In genomic region chr12:90302671-90303070, GRCm38 (mm10) we compare ENCODE assay signal across 22 mouse cellular contexts.
DNase-seq lines count a peak whose midpoint lies in the region; ATAC-seq lines count a peak whose summit lies in the region.
"Had no signal": no experiment of that assay in that cellular context is flagged by ENCODE, and none has a peak within 500 bp of the region (broad histone marks: within the 10 kb centered on the region; RNA-seq: fewer than 3 reads in every experiment).

No protein-coding gene starts in this region.

- WGBS in hindbrain, embryonic 11.5 days = 83% methylated on average over 1 of the region's 1 CpGs

- intact Hi-C loops in left cerebral cortex, postnatal 4 days (cut with DNase I) = no loop called here

- no peak for ATAC-seq in hindbrain, embryonic 11.5 days (ENCODE audit: low FRiP score)
- ATAC-seq: forebrain, embryonic 13.5 days; inflammation-experienced regulatory T-cells, adult 6 months; lung, postnatal 0 days had no signal

- peak; percentile 50 for DNase-seq in cerebellum, adult 11 months
- DNase-seq in cerebellum, postnatal 4 days (ENCODE audit: low spot score in 2 of 2) = no peak
- peak; percentile 18 for DNase-seq in left cerebral cortex, postnatal 4 days
- no peak for DNase-seq in left cerebral cortex, adult 8-10 months (ENCODE audit: low spot score in 2 of 2)
- peak; percentile 1 for DNase-seq in NIH3T3 (ENCODE audit: low read depth)
- DNase-seq in cerebellum, adult 9-10 months = peak; percentile 74
- DNase-seq in hindbrain, embryonic 11.5 days (ENCODE audit: low spot score) = no peak
- no peak for DNase-seq in T-cell, adult 2 months (ENCODE audit: low spot score)
- DNase-seq: gastrocnemius, postnatal 36 days; kidney, adult 2 months; layer of hippocampus, adult 9-11 months; retina, postnatal 1 day had no signal

- no peak overlapping the region for H3K9ac ChIP-seq in hindbrain, embryonic 11.5 days (ENCODE audit: low read depth, low read length)
- H3K9ac ChIP-seq: forebrain, embryonic 13.5 days; limb, embryonic 12.5 days; liver, embryonic 14.5 days; midbrain, embryonic 12.5 days had no signal

- H3K27me3 ChIP-seq in hindbrain, embryonic 11.5 days (ENCODE audit: control insufficient read depth, insufficient read depth, low read length) = no peaks in the 10 kb centered on the region
- H3K27me3 ChIP-seq: forebrain, embryonic 13.5 days; limb, embryonic 12.5 days; midbrain, embryonic 12.5 days had no signal

- H3K9me3 ChIP-seq in hindbrain, embryonic 11.5 days (ENCODE audit: control insufficient read depth, low read length) = no peaks in the 10 kb centered on the region
- H3K9me3 ChIP-seq: forebrain, embryonic 13.5 days; hindbrain, embryonic 10.5 days; limb, embryonic 12.5 days; midbrain, embryonic 12.5 days had no signal

- H3K36me3 ChIP-seq in hindbrain, embryonic 11.5 days (ENCODE audit: control insufficient read depth, insufficient read depth, low read length) = no peaks in the 10 kb centered on the region
- H3K36me3 ChIP-seq: G1E; hindbrain, embryonic 10.5 days; limb, embryonic 12.5 days; midbrain, embryonic 12.5 days had no signal

- H3K4me3 ChIP-seq in hindbrain, embryonic 11.5 days (ENCODE audit: low read depth, low read length) = no peak overlapping the region
- H3K4me3 ChIP-seq: erythroblast, embryonic 14.5 days; forebrain, embryonic 13.5 days; hindbrain, embryonic 10.5 days; left cerebral cortex, adult 2 months; limb, embryonic 12.5 days; midbrain, embryonic 12.5 days had no signal

- no peak overlapping the region for H3K4me2 ChIP-seq in hindbrain, embryonic 11.5 days (replicated peaks; ENCODE audit: low read depth, low read length)
- H3K4me2 ChIP-seq: forebrain, embryonic 13.5 days; limb, embryonic 12.5 days; midbrain, embryonic 12.5 days had no signal

- H3K27ac ChIP-seq in hindbrain, embryonic 11.5 days (ENCODE audit: low read depth, low read length) = no peak overlapping the region
- H3K27ac ChIP-seq: forebrain, embryonic 13.5 days; hindbrain, embryonic 10.5 days; left cerebral cortex, adult 2 months; limb, embryonic 12.5 days; liver, embryonic 14.5 days; midbrain, embryonic 12.5 days had no signal

- H3K4me1 ChIP-seq in hindbrain, embryonic 11.5 days (replicated peaks; ENCODE audit: control insufficient read depth, insufficient read depth, low read length) = no peaks in the 10 kb centered on the region
- H3K4me1 ChIP-seq: forebrain, embryonic 13.5 days; hindbrain, embryonic 10.5 days; limb, embryonic 12.5 days; midbrain, embryonic 12.5 days had no signal

Comparison
In these comparisons a context has a peak if more than half of its experiments do, and no peak if none do; other contexts are left out.
1. DNase-seq: peak in cerebellum, adult 11 months (single experiment), left cerebral cortex, postnatal 4 days (single experiment), NIH3T3 (single experiment) and cerebellum, adult 9-10 months (single experiment); none in cerebellum, postnatal 4 days (0 of 2), left cerebral cortex, adult 8-10 months (0 of 2), hindbrain, embryonic 11.5 days (single experiment) and T-cell, adult 2 months (single experiment).